13 mouse cellular contexts compared by ENCODE assay signal in the genomic region with DNA sequence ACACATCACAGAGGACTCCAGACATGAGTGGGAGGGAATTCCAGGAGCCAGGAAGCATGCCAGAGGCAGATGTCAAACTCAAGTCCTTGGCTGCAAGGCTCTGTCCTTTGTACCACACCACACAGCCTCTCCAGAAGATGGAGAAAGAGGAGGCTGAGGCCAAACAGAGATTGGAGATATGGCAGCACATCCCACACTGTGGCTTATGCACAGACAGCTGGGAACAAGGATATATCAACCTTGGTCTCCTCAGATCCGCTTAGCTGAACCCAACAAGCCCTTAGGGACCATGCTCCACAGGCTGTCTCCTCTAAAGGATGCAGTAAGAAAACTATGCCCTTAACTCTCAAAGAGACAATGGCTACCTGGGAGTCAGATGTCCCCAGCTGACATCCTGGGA. TPM values are rescaled to one million over a fixed set of nuclear protein-coding genes. Genes with fewer than 3 reads are reported as not detected.
DNase-seq lines count a peak whose midpoint lies in the region; ATAC-seq lines count a peak whose summit lies in the region.
"Had no signal": no experiment of that assay in that cellular context is flagged by ENCODE, and none has a peak within 500 bp of the region (broad histone marks: within the 10 kb centered on the region; RNA-seq: fewer than 3 reads in every experiment).

No protein-coding gene starts in this region.

- H3K36me3 ChIP-seq in forebrain, embryonic 15.5 days = no peaks in the 10 kb centered on the region
- H3K36me3 ChIP-seq in forebrain, embryonic 14.5 days (ENCODE audit: control insufficient read depth, insufficient read depth, low read length) = no peaks in the 10 kb centered on the region
- H3K36me3 ChIP-seq in midbrain, embryonic 16.5 days (ENCODE audit: control insufficient read depth, insufficient read depth, low read length) = no peaks in the 10 kb centered on the region

- H3K9me3 ChIP-seq in forebrain, embryonic 15.5 days = no peaks in the 10 kb centered on the region
- H3K9me3 ChIP-seq in forebrain, embryonic 14.5 days (replicated peaks; ENCODE audit: control insufficient read depth, low read length) = no peaks in the 10 kb centered on the region
- no peaks in the 10 kb centered on the region for H3K9me3 ChIP-seq in midbrain, embryonic 16.5 days (replicated peaks; ENCODE audit: control insufficient read depth, low read length, poor library complexity, severe bottlenecking)

- no peak for ATAC-seq in forebrain, embryonic 15.5 days (replicated peaks)
- ATAC-seq in forebrain, embryonic 14.5 days = no peak
- ATAC-seq in midbrain, embryonic 16.5 days = no peak

- H3K4me2 ChIP-seq in forebrain, embryonic 15.5 days (replicated peaks) = no peak overlapping the region
- H3K4me2 ChIP-seq in forebrain, embryonic 14.5 days (ENCODE audit: low read length) = no peak overlapping the region
- H3K4me2 ChIP-seq in midbrain, embryonic 16.5 days (ENCODE audit: low read length) = no peak overlapping the region

- 86% methylated on average over 1 of the region's 1 CpGs for WGBS in forebrain, embryonic 15.5 days
- 86% methylated on average over 1 of the region's 1 CpGs for WGBS in forebrain, embryonic 14.5 days
- 91% methylated on average over 1 of the region's 1 CpGs for WGBS in midbrain, embryonic 16.5 days

- no peak overlapping the region for H3K4me3 ChIP-seq in forebrain, embryonic 15.5 days
- H3K4me3 ChIP-seq in forebrain, embryonic 14.5 days (ENCODE audit: low read depth, low read length) = no peak overlapping the region
- H3K4me3 ChIP-seq in midbrain, embryonic 16.5 days (ENCODE audit: low read depth, low read length) = no peak overlapping the region
- H3K4me3 ChIP-seq: gastrocnemius, adult 2 months had no signal

- no peaks in the 10 kb centered on the region for H3K27me3 ChIP-seq in forebrain, embryonic 15.5 days
- H3K27me3 ChIP-seq in forebrain, embryonic 14.5 days (replicated peaks; ENCODE audit: control insufficient read depth, insufficient read depth, low read length) = no peaks in the 10 kb centered on the region
- no peaks in the 10 kb centered on the region for H3K27me3 ChIP-seq in midbrain, embryonic 16.5 days (ENCODE audit: control insufficient read depth, insufficient read depth, low read depth, low read length)

- DNase-seq in forebrain, embryonic 14.5 days (ENCODE audit: low spot score) = no peak
- DNase-seq in lung, postnatal 10 days = peak; percentile 33
- no peak for DNase-seq in lung, postnatal 4 days
- peak; percentile 31 for DNase-seq in brain, adult 2 months (ENCODE audit: low read depth, low spot score)
- DNase-seq in natural killer cell, adult 2 months (ENCODE audit: low spot score in 2 of 2) = no peak
- DNase-seq: gastrocnemius, adult 2 months; heart, adult 11 months; kidney, adult 11 months; kidney, postnatal 14 days; layer of hippocampus, adult 9-11 months had no signal

- H3K4me1 ChIP-seq in forebrain, embryonic 15.5 days = peaks cover 27% of the 10 kb centered on the region
- peaks cover 7% of the 10 kb centered on the region for H3K4me1 ChIP-seq in forebrain, embryonic 14.5 days (ENCODE audit: control insufficient read depth, insufficient read depth, low read length)
- peaks cover 10% of the 10 kb centered on the region for H3K4me1 ChIP-seq in midbrain, embryonic 16.5 days (ENCODE audit: control insufficient read depth, insufficient read depth, low read length)

- no peak overlapping the region for H3K9ac ChIP-seq in forebrain, embryonic 15.5 days (replicated peaks)
- no peak overlapping the region for H3K9ac ChIP-seq in forebrain, embryonic 14.5 days (ENCODE audit: low read length)
- no peak overlapping the region for H3K9ac ChIP-seq in midbrain, embryonic 16.5 days (ENCODE audit: low read depth, low read length)
- H3K9ac ChIP-seq: liver, embryonic 14.5 days had no signal

- H3K27ac ChIP-seq in forebrain, embryonic 15.5 days (replicated peaks) = peak overlapping the region; percentile 82
- no peak overlapping the region for H3K27ac ChIP-seq in forebrain, embryonic 14.5 days (ENCODE audit: low read depth, low read length)
- peak overlapping the region; percentile 10 for H3K27ac ChIP-seq in midbrain, embryonic 16.5 days (ENCODE audit: low read length)
- H3K27ac ChIP-seq: gastrocnemius, adult 2 months; liver, embryonic 14.5 days had no signal

RNA-seq across cellular contexts. Expression of gene Chst15, which starts 54.8 kb away (rescaled TPM):
- polyA plus RNA-seq in forebrain, embryonic 15.5 days (2015; fragmentation: Nextera tagmentation; extraction: Ambion mirVana) = 20.1 and 22.0 TPM in 2 replicates
- polyA plus RNA-seq in forebrain, embryonic 14.5 days (2014; fragmentation: Nextera tagmentation; extraction: Ambion mirVana) = 8.4 and 10.8 TPM in 2 replicates
- 11.6 and 12.6 TPM in 2 replicates for polyA plus RNA-seq in midbrain, embryonic 16.5 days (2015; fragmentation: Nextera tagmentation; extraction: Ambion mirVana)

Comparison
In these comparisons a context has a peak if more than half of its experiments do, and no peak if none do; other contexts are left out.
1. DNase-seq: peak in lung, postnatal 10 days (single experiment) and brain, adult 2 months (single experiment); none in forebrain, embryonic 14.5 days (single experiment), lung, postnatal 4 days (0 of 2) and natural killer cell, adult 2 months (0 of 2).